Mouse (Mus musculus): ENCODE measurements around the gene Trim41.

DNA sequence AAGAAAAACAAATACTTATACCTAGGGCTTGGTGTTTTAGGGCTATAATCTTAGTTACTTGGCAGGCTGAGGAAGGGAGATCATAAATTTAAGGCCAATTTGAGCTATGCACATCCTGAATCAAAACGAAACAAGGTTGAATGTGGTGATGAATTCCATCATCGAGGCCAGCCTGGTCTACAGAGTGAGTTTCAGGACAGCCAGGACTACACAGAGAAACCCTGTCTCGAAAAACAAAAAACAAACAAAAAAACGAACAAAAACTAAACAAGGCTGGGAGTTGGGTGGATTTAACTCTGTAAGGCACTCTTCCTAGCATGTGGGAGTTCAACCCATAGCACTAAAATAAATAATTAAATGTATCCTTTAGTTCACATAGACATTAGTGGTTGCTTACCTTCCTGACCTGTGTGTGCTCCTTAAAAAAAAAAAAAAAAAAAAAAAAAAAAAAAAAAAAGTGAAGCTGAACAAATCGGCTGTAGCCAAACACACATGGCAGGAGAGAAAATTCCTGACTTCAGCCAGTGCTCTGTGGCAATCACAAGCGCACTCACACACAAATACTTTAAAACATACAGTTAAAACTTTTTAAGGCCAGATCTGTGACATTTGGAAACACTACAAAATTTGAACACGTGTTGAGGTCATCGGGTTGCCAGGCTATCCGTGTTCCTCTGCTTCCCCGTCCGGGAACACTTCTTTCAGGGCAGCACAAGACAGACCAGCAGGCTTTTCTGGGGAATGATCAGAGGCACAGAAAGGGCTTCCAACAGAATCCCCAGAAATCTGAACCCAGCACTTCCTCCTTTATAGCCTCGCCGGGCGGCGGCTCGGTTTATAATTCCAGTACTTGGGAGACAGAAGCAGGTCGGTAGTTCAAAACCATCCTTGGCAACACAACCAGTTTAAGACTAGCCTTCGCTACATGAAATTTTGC lies 17.9 kb downstream of the Trim41 start:
- TF ChIP-seq GATA1 (IDR thresholded peaks at IDR 0.05; ENCODE audit: low read length) = no peak
- no peak for TF ChIP-seq TAL1 (IDR thresholded peaks at IDR 0.05; ENCODE audit: low read length)

All from erythroblast, embryonic 14.5 days (primary cell).